Mouse (Mus musculus): Measurements from ENCODE around the gene Elp6. TPM values are rescaled to one million over a fixed set of nuclear protein-coding genes. Genes with fewer than 3 reads are reported as not detected.

The Elp6 gene
- polyA plus RNA-seq, 1 experiment from 2014 or later: 14.8 TPM

DNA sequence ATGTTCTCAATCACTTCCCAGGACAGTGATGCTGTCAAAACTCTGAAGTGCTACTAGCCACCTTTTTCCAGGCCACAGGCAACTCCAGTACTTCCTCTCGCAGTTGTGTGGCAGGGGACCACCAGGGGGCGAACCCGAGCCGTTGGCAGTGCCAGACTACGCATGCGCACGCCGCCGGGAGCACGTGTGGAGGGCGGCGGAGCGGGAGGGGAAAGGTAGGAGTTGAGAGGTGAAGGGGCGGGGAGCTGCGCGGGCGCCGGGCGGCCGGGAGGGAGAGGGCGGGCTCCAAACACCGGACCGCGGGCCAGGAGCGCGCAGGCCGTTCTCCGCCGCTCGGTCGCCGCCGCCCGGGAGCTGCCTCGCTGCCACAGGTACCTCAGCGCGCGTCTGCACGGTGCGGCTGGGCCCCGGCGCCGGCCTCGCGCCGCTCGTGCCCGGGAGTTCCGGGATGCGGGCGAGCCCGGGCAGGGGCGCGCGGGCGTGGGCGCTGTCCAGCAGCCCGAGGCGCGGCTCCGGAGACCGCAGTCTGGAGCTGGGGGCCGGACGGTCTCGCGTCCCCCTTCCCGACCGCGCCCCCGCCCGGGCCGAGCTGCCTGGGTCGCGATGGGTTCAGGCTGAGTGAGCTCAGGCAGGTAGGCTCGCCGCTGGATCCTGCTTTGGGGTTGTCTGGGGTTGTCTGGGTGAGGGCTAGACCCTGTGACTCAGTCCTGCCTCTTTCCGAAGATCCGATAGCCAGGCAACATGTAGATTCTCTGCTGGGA, 28.3 kb downstream of the Elp6 start, which contains the start of gene Scap:
Gene Scap, plus strand, starts transcription at position 154 of the 761 bp plus-strand sequence.
- no peaks in the 10 kb centered on the region for H3K27me3 ChIP-seq (ENCODE audit: control insufficient read depth, insufficient read depth, low read length)
- H3K4me2 ChIP-seq (ENCODE audit: low read length): peak within 1 kb of the TSS; percentile 73
- H3K9ac ChIP-seq (ENCODE audit: low read length): peak within 1 kb of the TSS; percentile 72
- ATAC-seq (ENCODE audit: insufficient number of reproducible peaks, insufficient read depth, low FRiP score, low read depth): peak; percentile 91
- no peaks in the 10 kb centered on the region for H3K9me3 ChIP-seq (ENCODE audit: control insufficient read depth, low read length)
- WGBS: 1% methylated on average over 62 of the region's 78 CpGs
- peaks cover 4 to 19% of the 10 kb centered on the region in 2 experiments; a peak in 3 of 4 replicates for H3K4me1 ChIP-seq (ENCODE audit: control insufficient read depth in 2 of 2, insufficient read depth in 2 of 2, low read length in 2 of 2)
- peak within 1 kb of the TSS; percentile 70 to 77 for H3K4me3 ChIP-seq (ENCODE audit: control insufficient read depth in 1 of 2, insufficient read depth in 1 of 2, low read depth in 1 of 2, low read length in 2 of 2)
- no peaks in the 10 kb centered on the region for H3K36me3 ChIP-seq (ENCODE audit: control insufficient read depth, insufficient read depth, low read length)
- H3K27ac ChIP-seq (replicated peaks in 1 of 2; ENCODE audit: control insufficient read depth in 1 of 2, insufficient read depth in 1 of 2, low read depth in 2 of 2, low read length in 2 of 2): no peak within 1 kb of the TSS; a peak in 1 of 4 replicates

DNA sequence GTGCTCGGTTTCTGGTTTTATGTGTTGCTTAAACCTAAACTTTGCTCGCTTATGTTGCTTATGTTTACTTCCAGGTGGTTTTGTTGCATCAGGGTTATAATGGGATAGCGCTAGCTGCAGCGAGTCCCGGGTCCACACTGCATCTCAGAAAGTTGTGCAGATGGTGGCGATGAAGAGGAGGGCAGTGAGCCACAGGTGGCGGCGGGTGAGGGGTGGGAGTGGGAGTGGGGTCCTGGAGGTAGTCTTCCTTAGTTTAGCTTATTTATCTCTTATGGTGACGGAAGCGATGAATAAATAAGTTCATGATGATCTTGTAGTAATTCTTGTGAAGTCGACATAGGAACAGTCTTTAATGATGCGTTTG, 28.9 kb downstream of the Elp6 start:
- no peaks in the 10 kb centered on the region for H3K27me3 ChIP-seq (ENCODE audit: control insufficient read depth, insufficient read depth, low read length)
- no peak overlapping the region for H3K27ac ChIP-seq (replicated peaks in 1 of 2; ENCODE audit: control insufficient read depth in 1 of 2, insufficient read depth in 1 of 2, low read depth in 2 of 2, low read length in 2 of 2)
- WGBS: 13% methylated on average over 12 of the region's 12 CpGs
- H3K4me1 ChIP-seq (ENCODE audit: control insufficient read depth in 2 of 2, insufficient read depth in 2 of 2, low read length in 2 of 2): peaks cover 4 to 25% of the 10 kb centered on the region in 2 experiments; a peak in 3 of 4 replicates
- H3K9me3 ChIP-seq (ENCODE audit: control insufficient read depth, low read length): no peaks in the 10 kb centered on the region
- H3K9ac ChIP-seq (ENCODE audit: low read length): peak overlapping the region; percentile 72
- H3K4me2 ChIP-seq (ENCODE audit: low read length): peak overlapping the region; percentile 73
- ATAC-seq (ENCODE audit: insufficient number of reproducible peaks, insufficient read depth, low FRiP score, low read depth): no peak
- H3K4me3 ChIP-seq (ENCODE audit: control insufficient read depth in 1 of 2, insufficient read depth in 1 of 2, low read depth in 1 of 2, low read length in 2 of 2): peak overlapping the region; percentile 70 to 77
- no peaks in the 10 kb centered on the region for H3K36me3 ChIP-seq (ENCODE audit: control insufficient read depth, insufficient read depth, low read length)

DNA sequence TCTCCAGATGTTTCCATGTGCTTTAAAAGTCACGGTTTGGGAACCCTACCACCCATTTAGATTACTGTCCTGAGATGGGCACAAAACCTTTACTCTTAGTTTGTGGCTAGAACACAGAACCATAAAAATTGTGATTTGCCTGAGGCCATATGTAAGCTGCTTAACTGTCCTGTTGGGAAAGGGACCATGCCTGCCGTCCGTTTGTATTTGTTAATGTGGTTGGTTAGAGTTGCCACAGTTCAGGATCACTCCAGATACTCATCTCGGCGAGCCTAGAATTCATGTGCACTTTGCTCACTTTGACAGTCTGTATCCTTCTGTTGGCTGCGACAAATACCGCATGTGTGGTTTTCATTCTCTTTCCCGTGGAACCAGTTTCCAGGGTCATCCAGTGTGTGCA, 29.9 kb downstream of the Elp6 start:
- Histone ChIP-seq H3K4me2 (ENCODE audit: low read length) (no peak overlapping the region), H3K9me3 (ENCODE audit: control insufficient read depth, low read length) (no peaks in the 10 kb centered on the region), H3K4me3 (ENCODE audit: control insufficient read depth in 1 of 2, insufficient read depth in 1 of 2, low read depth in 1 of 2, low read length in 2 of 2) (no peak overlapping the region), H3K36me3 (ENCODE audit: control insufficient read depth, insufficient read depth, low read length) (no peaks in the 10 kb centered on the region), H3K4me1 (ENCODE audit: control insufficient read depth in 2 of 2, insufficient read depth in 2 of 2, low read length in 2 of 2) (peaks cover 0 to 22% of the 10 kb centered on the region in 2 experiments; a peak in 3 of 4 replicates), H3K27me3 (ENCODE audit: control insufficient read depth, insufficient read depth, low read length) (no peaks in the 10 kb centered on the region), H3K9ac (ENCODE audit: low read length) (no peak overlapping the region), H3K27ac (replicated peaks in 1 of 2; ENCODE audit: control insufficient read depth in 1 of 2, insufficient read depth in 1 of 2, low read depth in 2 of 2, low read length in 2 of 2) (no peak overlapping the region)
- ATAC-seq (ENCODE audit: insufficient number of reproducible peaks, insufficient read depth, low FRiP score, low read depth): no peak
- WGBS: 88% methylated on average over 8 of the region's 8 CpGs

DNA sequence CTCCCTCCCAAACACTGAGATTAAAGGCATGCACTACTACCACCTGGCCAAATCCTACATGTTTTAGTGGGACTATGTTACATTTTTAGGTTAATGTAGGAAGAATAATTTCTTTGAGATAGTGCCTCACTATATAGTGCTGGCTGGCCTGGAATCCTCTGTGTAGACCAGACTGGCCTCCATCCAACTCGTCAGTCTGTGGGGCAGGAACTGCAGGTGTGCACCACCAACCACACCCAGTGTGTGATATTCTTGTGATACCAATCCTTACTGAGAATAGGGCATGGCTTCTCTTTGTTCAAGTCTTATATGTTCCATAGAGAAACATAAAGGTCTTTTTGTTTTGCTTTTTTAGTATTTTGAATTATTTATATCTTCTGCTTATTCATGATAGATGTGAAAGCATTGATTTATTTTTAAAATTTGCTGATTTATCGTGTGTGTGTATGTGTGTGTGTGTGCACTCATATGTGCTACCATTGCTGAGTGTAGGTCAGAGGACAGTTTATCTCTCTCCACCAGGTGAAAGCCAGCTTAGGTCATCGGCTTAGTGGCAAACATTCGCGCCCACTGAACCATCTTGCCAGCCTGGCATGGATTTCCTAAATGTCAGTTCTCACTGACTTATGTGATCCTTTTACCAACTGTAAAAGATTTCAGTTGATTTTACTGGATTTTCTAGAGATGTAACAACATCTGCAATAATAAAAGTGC, 35.2 kb downstream of the Elp6 start:
- no peak overlapping the region for H3K9ac ChIP-seq (ENCODE audit: low read length)
- H3K9me3 ChIP-seq (ENCODE audit: control insufficient read depth, low read length): no peaks in the 10 kb centered on the region
- H3K27ac ChIP-seq (replicated peaks in 1 of 2; ENCODE audit: control insufficient read depth in 1 of 2, insufficient read depth in 1 of 2, low read depth in 2 of 2, low read length in 2 of 2): no peak overlapping the region
- no peaks in the 10 kb centered on the region for H3K36me3 ChIP-seq (ENCODE audit: control insufficient read depth, insufficient read depth, low read length)
- H3K4me1 ChIP-seq (ENCODE audit: control insufficient read depth in 2 of 2, insufficient read depth in 2 of 2, low read length in 2 of 2): peaks cover 0 to 13% of the 10 kb centered on the region in 2 experiments; a peak in 3 of 4 replicates
- H3K4me2 ChIP-seq (ENCODE audit: low read length): no peak overlapping the region
- H3K27me3 ChIP-seq (ENCODE audit: control insufficient read depth, insufficient read depth, low read length): no peaks in the 10 kb centered on the region
- no peak for ATAC-seq (ENCODE audit: insufficient number of reproducible peaks, insufficient read depth, low FRiP score, low read depth)
- WGBS: 84% methylated on average over 5 of the region's 5 CpGs
- no peak overlapping the region for H3K4me3 ChIP-seq (ENCODE audit: control insufficient read depth in 1 of 2, insufficient read depth in 1 of 2, low read depth in 1 of 2, low read length in 2 of 2)

DNA sequence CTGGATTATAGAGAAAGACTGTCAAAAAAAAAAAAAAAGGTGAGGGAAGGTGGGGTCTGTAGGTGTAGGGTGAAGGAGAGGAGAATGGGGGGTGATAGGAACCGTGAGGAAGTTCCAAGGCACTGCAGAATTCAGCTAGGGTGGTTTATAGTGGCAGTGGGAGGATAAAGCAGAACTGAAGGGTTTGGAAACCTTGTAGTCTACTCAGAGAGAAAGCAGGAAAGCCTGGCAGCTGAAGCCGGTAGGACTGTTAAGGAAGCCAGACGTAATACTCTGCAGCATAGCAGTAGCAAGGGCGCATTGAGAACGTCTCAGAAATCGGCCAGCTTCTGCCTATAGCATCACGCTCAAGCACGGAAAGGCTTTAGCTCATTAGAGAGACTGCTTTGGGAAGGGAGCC, 37.0 kb downstream of the Elp6 start:
- Histone ChIP-seq H3K9me3 (ENCODE audit: control insufficient read depth, low read length) (no peaks in the 10 kb centered on the region), H3K27ac (replicated peaks in 1 of 2; ENCODE audit: control insufficient read depth in 1 of 2, insufficient read depth in 1 of 2, low read depth in 2 of 2, low read length in 2 of 2) (no peak overlapping the region), H3K4me3 (ENCODE audit: control insufficient read depth in 1 of 2, insufficient read depth in 1 of 2, low read depth in 1 of 2, low read length in 2 of 2) (no peak overlapping the region), H3K4me1 (ENCODE audit: control insufficient read depth in 2 of 2, insufficient read depth in 2 of 2, low read length in 2 of 2) (peaks cover 0 to 13% of the 10 kb centered on the region in 2 experiments; a peak in 3 of 4 replicates), H3K27me3 (ENCODE audit: control insufficient read depth, insufficient read depth, low read length) (no peaks in the 10 kb centered on the region), H3K9ac (ENCODE audit: low read length) (no peak overlapping the region), H3K4me2 (ENCODE audit: low read length) (no peak overlapping the region), H3K36me3 (ENCODE audit: control insufficient read depth, insufficient read depth, low read length) (no peaks in the 10 kb centered on the region)
- WGBS: 60% methylated on average over 8 of the region's 8 CpGs
- ATAC-seq (ENCODE audit: insufficient number of reproducible peaks, insufficient read depth, low FRiP score, low read depth): no peak

DNA sequence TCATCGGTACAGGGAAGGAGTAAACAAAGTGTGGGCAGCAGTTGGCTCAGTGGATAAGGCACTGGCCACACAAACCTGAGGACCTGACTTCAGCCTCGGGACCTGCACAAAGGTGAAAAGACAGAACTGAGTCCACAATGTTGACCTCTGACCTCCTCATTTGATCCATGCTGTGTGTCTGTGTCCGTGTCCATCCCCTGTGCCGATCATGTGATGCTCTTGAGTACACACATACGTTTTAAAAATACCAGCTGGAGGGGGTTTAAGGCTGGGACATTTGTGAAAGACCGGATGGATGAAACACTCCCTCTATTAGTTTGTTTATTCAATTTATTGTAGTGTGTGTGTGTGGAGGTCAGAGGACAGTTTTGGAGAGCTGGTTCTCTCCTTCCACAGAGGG, 38.8 kb downstream of the Elp6 start:
- 78% methylated on average over 6 of the region's 6 CpGs for WGBS
- Histone ChIP-seq H3K4me3 (ENCODE audit: control insufficient read depth in 1 of 2, insufficient read depth in 1 of 2, low read depth in 1 of 2, low read length in 2 of 2) (no peak overlapping the region), H3K4me1 (ENCODE audit: control insufficient read depth in 2 of 2, insufficient read depth in 2 of 2, low read length in 2 of 2) (peaks cover 0 to 2% of the 10 kb centered on the region in 2 experiments; a peak in 3 of 4 replicates), H3K9ac (ENCODE audit: low read length) (no peak overlapping the region), H3K36me3 (ENCODE audit: control insufficient read depth, insufficient read depth, low read length) (no peaks in the 10 kb centered on the region), H3K4me2 (ENCODE audit: low read length) (no peak overlapping the region), H3K27me3 (ENCODE audit: control insufficient read depth, insufficient read depth, low read length) (no peaks in the 10 kb centered on the region), H3K27ac (replicated peaks in 1 of 2; ENCODE audit: control insufficient read depth in 1 of 2, insufficient read depth in 1 of 2, low read depth in 2 of 2, low read length in 2 of 2) (no peak overlapping the region), H3K9me3 (ENCODE audit: control insufficient read depth, low read length) (no peaks in the 10 kb centered on the region)
- ATAC-seq (ENCODE audit: insufficient number of reproducible peaks, insufficient read depth, low FRiP score, low read depth): no peak

DNA sequence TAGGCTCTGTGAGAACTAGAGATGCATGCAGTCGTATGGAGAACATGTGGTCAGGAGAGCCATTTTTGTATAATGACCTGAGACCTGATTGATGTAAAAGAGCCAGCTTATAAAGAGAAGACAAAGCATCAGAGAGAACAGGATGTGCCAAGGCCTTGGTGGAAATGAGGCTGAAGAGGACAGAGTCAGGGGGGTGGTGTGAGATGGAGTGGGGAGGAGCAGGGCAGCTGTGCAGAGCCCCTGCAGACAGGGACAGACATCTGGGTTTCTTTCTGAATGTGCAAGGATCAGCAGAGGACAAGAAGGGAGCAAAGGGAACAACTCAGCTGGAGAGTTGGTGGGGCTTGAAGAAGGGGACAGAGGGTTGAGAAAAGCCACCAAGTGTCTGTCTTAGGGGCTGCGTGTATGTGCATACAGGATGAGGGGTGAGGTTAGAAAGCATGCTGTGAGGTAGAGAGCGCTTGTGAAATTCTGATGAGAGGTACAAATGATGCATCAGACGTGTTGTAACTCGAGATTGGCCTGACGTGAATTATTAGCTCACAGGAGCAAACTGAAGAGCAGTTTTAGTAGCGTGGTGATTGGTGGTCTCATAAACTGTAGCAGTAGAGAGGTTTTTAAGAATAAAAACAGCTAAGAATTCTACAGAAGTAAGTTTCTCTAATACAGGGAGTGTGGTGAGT, 40.2 kb downstream of the Elp6 start:
- Histone ChIP-seq H3K9me3 (ENCODE audit: control insufficient read depth, low read length) (no peaks in the 10 kb centered on the region), H3K4me2 (ENCODE audit: low read length) (no peak overlapping the region), H3K36me3 (ENCODE audit: control insufficient read depth, insufficient read depth, low read length) (no peaks in the 10 kb centered on the region), H3K9ac (ENCODE audit: low read length) (no peak overlapping the region), H3K27me3 (ENCODE audit: control insufficient read depth, insufficient read depth, low read length) (no peaks in the 10 kb centered on the region), H3K27ac (replicated peaks in 1 of 2; ENCODE audit: control insufficient read depth in 1 of 2, insufficient read depth in 1 of 2, low read depth in 2 of 2, low read length in 2 of 2) (no peak overlapping the region), H3K4me3 (ENCODE audit: control insufficient read depth in 1 of 2, insufficient read depth in 1 of 2, low read depth in 1 of 2, low read length in 2 of 2) (no peak overlapping the region), H3K4me1 (ENCODE audit: control insufficient read depth in 2 of 2, insufficient read depth in 2 of 2, low read length in 2 of 2) (no peaks in the 10 kb centered on the region)
- 77% methylated on average over 7 of the region's 7 CpGs for WGBS
- no peak for ATAC-seq (ENCODE audit: insufficient number of reproducible peaks, insufficient read depth, low FRiP score, low read depth)
